Mouse (Mus musculus): Measurements from ENCODE around the gene Ubiad1.

The Ubiad1 gene

DNA sequence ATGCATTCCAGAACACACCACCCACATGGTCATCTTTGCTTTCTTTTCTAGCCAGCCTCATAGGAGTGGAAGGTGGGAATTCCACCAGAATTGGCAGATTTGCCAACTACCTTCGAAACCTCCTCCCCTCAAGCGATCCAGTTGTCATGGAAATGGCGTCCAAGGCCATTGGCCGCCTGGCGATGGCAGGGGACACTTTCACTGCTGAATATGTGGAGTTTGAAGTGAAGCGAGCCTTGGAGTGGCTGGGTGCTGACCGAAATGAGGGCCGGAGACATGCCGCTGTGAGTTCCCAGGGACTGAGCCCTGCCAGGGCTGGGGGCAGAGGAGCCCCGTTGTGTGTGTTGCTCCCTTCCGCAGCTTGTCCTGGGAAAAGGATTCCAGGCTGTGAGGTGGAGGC, 9.1 kb upstream of the Ubiad1 start:
- DNase-seq (ENCODE audit: low spot score in 2 of 2): no peak

DNA sequence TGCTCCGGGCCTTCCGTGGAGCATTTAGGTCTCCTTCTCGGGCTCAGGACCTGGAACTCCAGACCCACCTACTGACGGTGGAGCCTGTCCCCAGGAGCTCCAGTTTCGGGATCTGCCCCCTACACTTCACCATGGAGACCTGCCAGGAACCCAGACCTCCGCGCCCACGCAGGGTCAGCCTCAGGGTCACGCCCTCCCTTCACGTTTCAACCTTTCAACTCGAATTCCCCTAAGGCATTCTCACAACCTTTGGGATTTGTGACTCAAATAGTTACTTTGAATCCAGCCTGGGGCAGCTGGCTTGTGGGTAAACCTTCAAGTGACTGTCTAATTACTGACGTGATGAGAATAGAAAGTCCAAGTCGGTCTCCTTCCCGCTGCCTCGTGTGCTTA, 4.3 kb upstream of the Ubiad1 start:
- DNase-seq (ENCODE audit: low spot score in 2 of 2): no peak

DNA sequence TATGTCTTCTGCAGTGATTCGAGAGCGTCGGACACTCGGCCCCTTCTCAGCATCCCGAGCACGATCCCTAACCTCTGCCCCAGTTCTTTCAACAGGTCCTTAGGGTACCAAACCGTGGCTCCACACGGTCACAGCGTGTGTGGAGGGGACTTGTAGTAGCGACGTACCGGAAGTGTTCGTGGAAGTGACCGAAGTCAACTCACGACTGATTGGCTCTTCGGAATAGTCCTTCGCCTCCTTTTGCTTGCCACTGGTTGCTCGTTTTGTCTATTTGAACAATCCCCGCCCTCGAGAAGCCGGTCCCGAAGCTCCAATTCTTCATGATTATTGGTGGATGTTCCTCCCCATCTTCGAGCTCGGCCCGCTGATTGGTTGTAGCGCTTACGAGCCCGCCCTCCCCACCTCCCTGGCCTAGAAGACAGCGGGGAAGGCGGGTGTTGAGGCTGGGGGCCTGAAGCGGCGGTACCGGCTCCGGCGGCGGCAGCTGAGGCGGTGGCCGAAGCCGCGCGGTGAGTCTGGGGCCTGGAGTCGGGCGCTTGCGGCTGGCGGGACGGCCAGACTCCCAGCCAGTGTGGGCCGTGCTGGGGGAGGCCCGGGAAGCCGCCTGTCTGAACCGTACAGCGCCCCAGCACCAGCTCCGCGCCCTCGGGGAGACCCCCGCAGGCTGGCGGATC, 3.7 kb upstream of the Ubiad1 start, which contains the start of gene Mtor:
Gene Mtor (plus strand): TSS at position 433 of the 674 bp plus-strand sequence.
- peak; percentile 90 to 94 for DNase-seq (ENCODE audit: low spot score in 2 of 2)

DNA sequence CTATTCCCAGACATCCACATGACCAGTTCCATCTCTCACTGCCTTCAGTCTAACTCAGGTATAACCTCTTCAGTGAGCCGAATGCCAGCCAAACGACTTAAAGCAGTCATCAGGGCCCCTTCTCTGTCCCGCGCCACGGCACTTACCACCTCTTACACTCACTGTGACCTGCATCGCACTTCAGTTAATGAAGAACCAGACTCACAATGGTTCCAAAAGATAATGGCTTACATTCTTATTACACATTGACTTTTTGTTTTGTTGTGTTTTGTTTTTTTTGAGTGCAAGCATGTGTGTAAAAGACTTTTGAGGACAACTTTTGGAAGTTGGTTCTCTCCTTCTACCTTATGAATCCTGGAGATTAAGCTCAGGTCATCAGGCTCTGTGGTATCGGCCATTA, 2.0 kb downstream of the Ubiad1 start:
- DNase-seq (ENCODE audit: low spot score in 2 of 2): no peak

DNA sequence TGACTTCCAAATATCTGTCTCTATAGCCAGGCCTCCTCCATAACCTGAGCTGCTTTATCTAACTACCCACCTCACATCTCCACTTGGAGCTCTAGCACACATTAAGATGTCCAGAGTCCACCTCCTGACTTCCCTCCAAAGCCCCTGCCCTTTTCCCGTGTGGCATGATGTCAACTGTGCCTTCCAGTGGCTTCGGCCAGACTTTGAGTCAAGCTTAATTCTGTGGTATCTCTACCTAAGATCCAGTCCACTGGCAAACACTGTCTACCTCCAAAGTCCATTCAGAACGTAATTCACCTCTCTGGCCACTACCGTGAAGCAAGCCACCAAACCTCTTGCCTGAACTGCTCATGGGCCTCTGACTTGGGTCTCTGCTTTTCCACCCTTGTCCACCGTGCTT, 2.6 kb downstream of the Ubiad1 start:
- no peak for DNase-seq (ENCODE audit: low spot score in 2 of 2)

DNA sequence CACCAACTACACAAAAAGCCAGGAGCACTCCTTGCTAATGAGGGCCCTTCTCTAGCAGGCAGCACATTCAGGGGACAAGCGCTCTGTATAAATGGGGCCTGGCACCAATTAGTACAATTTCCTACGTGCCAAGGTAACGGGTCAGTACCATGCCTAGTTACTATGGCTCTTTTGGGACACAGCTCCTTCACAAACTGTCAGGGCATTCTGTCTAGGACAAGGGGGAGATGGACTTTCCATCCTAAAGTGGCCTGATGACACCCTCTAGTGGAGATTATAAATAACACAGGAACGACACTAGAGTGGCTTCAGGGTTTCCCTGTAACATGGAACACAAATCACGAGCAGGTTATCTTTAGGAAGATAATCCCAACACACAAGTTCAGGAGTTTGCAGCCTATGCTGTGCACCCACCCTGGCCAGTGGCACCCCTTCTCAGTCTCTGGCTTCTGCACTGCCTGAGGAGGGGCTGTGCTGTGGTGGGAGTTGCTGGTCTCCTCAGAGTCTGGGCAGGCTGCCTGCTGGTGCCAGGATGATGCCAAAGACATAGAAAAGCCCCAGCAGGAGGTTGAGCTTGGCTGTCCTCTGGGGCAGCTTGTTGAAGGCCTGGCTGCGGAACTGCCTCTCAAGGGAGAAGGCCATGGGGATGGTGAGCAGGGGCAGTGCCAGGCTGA, 8.8 kb downstream of the Ubiad1 start:
- DNase-seq (ENCODE audit: low spot score in 2 of 2): no peak

DNA sequence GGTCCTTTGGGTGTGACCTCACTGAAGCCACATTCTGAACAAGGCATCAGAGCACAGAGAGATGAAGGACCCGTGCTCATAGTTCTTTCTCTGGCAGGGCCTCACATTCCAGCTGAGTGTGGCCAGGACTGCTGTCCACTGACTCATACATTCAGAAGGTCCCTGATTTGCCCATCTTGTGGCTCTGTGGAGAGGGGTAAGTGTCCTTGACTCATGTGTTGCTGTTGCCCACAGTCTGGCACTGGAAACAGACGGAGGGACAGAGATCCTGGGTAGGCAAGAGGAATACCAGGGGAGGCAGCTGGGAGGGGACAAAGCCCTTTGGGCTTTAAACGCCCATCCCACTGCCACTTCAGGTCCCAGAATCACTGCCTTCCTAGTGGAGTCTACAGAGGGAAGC, 9.5 kb downstream of the Ubiad1 start:
- DNase-seq (ENCODE audit: low spot score in 2 of 2): no peak

DNA sequence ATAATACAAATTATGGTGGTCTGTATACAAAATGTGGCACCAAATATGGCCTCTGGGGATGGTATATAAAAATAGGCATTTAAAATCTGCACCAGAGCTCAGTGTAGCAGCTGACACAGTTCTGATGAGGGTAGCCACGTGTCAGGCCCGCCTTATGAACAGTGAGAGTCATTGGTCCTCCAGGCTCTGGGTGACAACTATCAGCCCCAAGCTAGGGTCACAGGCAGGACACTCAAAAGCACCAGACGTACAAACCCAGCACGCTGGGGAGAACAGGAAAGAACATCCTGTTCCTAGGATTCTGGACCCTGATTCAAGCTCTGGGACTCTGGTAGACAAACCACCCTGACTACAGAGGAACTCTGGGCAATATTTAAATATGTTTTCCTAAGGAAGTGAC, 10.0 kb downstream of the Ubiad1 start:
- no peak for DNase-seq (ENCODE audit: low spot score in 2 of 2)

DNA sequence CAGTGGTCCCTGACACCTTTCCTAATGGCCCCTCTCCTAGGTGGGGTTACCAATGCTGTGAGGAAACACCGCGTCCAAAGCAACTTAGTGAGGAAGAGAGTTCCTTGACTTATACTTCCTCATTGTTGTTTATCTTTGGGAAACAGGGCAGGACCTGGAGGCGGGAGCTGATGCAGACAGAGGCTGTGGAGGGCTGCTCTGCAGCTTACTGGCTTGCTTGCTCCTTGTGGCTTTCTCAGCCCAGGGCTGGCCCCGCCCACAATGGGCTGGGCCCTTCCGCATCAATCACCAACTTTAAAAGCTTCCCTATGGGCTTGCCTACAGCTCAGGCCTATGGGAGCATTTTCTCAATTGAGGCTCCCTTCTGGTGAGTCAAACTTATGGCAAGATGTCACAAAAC, 10.8 kb downstream of the Ubiad1 start:
- no peak for DNase-seq (ENCODE audit: low spot score in 2 of 2)

DNA sequence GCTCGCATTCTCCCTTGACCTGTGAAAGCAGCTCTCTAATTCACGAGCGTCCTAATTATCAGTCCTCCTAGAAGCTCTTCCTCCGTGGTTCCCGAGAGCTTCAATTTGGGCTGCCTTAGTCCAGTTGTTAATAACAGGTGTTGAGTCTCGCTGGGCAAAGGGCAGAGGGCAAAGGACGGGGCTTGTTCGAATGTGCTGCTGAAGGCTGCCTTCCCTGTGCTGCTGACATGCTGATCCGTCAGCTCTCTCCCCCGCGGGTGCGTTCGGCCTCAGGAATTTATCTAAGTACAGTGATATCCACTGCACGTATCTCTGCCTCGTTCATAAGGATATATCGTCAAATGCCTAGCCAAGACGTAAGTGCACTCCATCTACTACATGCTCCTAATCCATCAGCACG, 11.2 kb downstream of the Ubiad1 start:
- DNase-seq (ENCODE audit: low spot score in 2 of 2): no peak

DNA sequence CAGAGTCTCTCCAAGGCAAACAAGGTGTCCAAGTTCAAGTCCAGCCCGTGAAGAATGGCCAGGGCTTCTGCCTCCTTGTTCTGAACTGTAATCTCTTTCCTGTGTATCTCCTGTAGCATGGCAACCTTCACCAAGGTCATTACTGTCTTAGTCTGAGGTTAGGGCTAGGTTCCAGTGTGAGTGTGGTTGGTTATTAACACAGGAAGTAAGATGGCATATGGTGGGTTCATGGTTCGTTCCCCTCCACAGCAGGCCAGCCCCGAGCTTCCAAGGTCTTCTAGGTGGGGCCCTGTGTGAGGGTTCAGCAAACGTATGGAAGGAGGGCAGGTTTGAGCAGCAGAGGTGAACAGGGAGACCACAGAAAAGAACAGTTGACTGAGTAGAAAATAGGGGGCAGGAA, 12.1 kb downstream of the Ubiad1 start:
- no peak for DNase-seq (ENCODE audit: low spot score in 2 of 2)

DNA sequence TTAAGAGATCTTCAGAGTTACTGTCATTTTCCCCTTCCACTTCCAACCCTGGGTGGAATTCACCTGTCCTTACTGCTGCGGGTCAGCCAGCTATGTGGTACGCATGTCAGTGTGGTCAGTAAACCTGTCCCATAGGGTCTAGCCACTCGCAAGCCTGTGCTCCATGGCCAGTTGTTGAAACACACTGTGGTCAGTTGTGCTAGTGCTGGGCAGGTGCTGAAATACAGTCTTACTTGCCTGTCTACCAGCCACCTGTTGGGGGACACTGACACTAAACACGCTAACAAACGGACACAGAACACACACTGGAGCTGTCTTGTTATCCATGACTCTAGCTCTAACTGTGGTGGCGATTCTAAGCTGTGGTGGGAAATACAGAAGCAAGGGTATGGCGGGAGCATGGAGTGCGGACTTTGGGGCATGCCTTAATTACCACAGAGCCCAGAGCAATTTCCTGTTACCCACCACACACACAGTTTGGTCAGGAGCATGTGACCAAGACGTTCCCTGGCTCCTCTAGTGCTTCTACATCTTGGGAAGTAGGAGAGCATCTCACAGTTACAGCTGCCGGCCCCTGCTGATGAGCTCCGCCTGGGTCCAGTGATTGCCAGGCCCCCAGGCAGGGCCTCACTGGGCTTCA, 13.6 kb downstream of the Ubiad1 start:
- DNase-seq (ENCODE audit: low spot score in 2 of 2): no peak

DNA sequence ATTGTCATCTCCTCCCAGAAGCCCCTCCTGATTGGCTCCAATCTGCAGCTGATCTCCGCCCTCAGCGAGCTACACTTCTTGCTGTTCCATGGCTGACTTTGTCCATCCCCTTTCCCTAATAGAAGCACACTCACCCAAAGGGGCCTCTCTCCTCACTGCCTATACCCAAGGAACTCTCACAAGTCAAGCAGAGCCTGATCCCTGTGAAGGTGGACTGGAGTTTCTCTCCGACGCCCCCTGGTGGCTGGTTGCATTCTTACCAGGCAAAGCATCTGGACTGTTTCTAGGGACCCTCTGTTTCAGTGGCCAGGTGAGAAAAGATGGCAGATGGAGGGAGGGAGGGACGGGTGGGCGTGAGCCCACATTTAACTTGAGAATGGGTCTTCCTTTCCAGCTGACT, 14.9 kb downstream of the Ubiad1 start:
- DNase-seq (ENCODE audit: low spot score in 2 of 2): peak; percentile 55 to 86

DNA sequence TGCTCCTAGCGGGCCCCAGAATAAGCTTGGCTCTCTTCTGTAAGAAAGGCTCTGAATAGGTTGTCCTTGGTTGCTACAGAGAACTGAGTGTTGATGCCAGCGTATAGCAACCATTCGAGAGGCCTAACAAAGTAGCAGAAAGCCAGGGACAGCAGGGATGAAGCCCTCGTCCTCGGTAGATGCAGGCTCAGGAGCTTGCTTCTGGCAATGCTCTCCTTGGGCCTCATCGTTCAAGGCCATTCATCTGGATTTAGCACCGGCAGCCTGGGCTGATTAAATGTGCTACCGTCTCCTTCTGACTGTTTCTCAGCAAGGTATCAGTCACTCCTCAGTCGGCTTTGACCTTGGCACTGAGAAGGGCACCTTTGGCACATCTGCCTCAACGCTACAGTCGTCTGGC, 15.4 kb downstream of the Ubiad1 start:
- DNase-seq (ENCODE audit: low spot score in 2 of 2): no peak

DNA sequence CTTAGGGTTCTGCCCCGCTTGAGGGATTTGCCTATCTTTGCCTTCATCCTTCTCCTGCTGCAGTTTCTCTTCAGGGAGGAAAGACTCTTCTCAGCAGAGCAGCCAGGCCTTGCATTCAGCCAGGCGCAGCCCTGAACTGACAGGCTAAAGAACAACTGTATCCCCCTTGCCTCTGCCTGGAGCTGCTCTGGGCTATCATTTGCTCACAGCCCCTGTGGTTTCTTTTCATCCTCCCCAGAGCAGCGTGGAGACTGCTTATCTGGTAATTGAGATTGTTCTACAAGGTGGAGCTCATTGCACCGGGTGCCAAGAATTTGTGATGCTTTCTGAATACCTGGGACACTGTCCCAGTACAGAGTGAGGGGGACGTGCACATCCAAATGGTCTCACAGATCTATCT, 16.0 kb downstream of the Ubiad1 start:
- DNase-seq (ENCODE audit: low spot score in 2 of 2): no peak

DNA sequence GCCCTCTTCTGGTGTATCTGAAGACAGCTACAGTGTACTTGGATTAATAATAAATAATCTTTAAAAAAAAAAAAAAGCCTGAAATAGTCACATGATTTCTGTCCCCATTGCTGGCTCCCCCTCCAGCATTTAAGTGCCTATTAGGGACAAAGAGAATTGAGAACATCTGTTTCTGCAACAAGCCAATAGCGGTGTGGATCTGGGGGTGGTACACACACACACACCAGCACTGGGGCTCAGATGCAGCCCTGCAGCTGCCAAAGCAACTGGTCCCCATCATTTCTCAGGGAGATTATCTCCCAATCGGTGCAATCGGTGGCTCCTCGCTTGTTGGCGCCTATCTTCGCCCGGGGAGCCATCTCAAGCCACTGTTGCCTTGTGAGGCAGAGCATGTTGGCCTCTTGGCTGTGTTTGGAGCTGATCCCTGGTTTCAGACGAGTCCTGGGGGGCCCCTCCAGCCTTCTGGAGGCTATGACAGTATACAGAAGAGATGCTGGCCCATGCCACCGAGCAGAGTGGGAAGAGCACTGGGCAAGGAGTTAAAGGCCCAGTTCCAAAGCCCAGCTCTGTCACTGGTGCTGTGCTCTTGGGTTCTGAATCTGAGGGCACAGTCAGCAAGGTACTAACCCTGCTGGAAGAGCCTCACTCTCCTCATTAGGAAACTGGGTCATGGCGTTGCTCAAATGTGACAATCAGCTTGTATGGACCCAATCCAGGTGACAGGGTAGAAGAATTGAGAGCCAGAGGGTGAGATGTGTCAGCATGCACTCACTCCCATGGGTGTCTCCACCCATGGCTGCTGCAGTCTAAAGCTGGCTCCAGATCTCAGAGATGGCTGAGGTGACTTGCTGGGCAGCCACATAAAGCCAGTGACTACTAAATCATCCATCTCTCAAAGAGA, 17.4 kb downstream of the Ubiad1 start:
- DNase-seq (ENCODE audit: low spot score in 2 of 2): no peak

DNA sequence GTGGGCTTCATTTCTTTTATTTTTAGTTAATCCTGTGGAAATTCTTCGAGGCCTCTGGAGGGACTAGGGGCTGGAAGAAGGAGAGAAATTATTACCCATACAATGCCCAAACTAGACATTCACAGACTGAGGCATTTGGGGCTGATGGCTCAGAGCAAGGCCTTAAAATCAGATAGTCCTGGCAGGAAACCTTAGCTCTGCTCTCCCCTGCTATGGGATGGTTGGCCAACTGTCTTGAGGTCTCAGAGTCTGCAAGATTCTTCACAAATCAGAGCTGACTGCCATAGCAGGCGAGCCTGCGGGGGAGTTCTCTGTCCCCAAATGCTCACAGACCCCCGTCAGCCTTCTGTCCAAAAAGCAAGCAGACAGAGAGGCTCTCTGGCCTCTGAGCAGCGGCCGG, 27.0 kb downstream of the Ubiad1 start:
- DNase-seq (ENCODE audit: low spot score in 2 of 2): no peak

DNA sequence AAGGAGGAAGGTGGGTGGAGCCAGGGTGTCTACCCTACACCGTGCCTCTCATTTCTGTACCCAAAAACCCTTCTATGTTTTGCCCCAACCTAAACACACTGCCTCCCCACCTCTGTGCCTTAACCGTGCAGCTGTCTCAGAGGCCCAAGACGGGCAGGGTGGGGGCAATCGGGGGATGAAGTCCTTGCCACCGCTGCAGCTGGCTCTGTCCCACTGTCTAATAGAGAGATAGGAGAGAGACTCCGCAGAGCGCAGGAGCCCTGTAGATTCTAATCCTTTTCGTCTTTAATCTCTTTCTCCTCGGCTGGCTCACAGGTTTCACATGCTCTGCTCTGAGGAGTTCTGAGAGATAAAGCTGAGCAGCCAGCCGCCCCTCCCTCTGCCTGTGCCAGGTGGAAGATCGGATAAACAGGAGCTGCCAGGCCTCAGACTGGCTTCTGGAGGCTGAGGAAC, 27.5 kb downstream of the Ubiad1 start:
- peak in 1 of 2 experiments; percentile 26 for DNase-seq (ENCODE audit: low spot score in 2 of 2)

DNA sequence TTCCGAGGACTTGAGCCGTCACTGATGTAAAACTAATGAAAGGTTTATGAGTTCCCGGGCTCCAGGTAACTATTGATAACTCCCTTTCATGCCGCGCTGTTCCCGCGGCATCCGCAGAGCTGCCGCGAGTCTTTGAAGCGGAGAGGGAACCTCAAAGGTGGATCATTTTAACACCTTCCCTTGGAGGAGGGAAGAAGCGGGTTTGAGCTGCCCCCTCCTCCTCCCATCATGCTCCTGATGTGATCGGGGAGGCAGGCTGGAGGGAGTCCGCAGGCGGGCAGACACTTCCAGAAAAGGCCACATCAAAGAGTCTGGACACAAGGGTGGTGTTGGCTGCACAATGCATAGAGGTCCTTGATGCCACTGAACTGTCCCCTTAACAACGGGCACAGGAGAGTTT, 29.0 kb downstream of the Ubiad1 start:
- no peak for DNase-seq (ENCODE audit: low spot score in 2 of 2)

DNA sequence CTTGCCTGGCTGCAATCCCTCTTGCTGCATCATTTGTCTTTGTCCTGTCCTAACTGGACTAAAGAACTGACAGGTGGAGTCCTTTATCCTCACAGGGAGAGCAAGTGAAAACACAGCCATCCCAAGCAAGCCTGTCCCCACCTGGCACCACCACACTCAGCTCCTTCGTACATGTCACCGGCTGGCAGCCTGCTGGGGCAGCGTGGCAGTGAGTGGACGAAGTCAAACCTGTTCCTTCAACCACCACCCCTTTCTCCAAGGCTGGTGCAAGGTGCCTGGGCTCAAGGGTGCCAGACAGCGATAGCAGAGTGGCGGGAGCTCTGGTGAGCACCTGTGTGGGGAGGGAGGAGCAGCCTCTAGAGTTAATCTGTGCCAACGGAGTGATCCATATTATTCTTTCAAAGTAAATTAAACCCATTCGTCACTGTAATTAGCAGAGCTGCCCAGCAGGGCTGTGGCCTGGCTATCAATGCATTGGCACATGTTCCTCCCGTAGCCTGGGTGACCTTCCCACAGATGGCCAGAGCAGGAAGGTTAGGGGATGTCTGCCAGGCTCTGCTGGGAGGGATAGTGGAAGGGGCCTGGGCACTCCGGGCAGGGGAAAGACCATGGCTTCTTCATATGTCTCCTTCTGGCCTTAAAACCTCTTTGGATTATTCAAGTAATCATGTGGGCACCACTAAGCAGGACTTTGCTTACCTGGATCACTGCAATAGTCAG, 36.2 kb downstream of the Ubiad1 start:
- DNase-seq (ENCODE audit: low spot score in 2 of 2): no peak

DNA sequence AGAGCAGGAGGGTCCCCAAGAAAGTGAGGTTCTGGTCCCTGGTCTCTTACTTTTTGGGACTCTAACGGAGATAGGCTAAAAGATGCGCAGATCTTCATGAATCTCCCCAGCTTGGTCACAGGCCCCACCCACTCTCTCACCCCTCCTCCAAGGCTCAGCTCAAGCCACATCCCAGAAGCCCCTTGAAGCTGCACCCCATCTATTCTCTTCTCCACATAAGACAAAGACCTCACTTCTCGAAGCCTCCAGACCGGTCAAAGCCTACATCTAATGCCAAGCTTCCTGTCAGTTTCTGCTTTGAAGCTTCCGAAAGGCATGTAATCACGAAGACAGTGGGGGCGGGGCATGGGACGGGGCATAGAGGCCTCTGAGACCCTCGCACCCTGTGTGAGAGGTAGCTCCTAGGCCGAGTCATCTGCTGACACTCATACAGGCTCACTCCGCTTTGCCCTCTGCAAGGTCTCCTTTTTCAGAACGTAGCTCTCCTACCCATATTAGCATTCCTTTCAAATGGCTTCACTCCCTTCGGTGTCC, 39.2 kb downstream of the Ubiad1 start:
- DNase-seq (ENCODE audit: low spot score in 2 of 2): no peak
